11 mouse cellular contexts compared by ENCODE assay signal in genomic region chr12:17658521-17658920, GRCm38 (mm10).
"Had no signal": no experiment of that assay in that cellular context is flagged by ENCODE, and none has a peak within 500 bp of the region (broad histone marks: within the 10 kb centered on the region; RNA-seq: fewer than 3 reads in every experiment).

No protein-coding gene starts in this region.

- H3K27me3 ChIP-seq: limb, embryonic 12.5 days; liver, embryonic 13.5 days; lung, embryonic 15.5 days; midbrain, embryonic 13.5 days had no signal

- H3K9ac ChIP-seq: limb, embryonic 12.5 days; liver, embryonic 13.5 days; liver, postnatal 0 days; lung, embryonic 15.5 days; midbrain, embryonic 13.5 days had no signal

- H3K4me2 ChIP-seq: limb, embryonic 12.5 days; liver, embryonic 13.5 days; lung, embryonic 15.5 days; midbrain, embryonic 13.5 days had no signal

- H3K9me3 ChIP-seq: liver, embryonic 13.5 days; lung, embryonic 15.5 days had no signal

- H3K4me3 ChIP-seq: limb, embryonic 12.5 days; liver, embryonic 13.5 days; lung, embryonic 15.5 days; midbrain, embryonic 13.5 days had no signal

- H3K4me1 ChIP-seq: liver, embryonic 13.5 days had no signal

- DNase-seq: kidney, adult 8-10 months; liver; liver, embryonic 13.5 days; liver, postnatal 0 days; lung, postnatal 14 days; spleen, adult 18-20 months; thymus, adult 18-20 months; thymus, postnatal 14 days had no signal

- H3K36me3 ChIP-seq: limb, embryonic 12.5 days; liver, embryonic 13.5 days; lung, embryonic 15.5 days; midbrain, embryonic 13.5 days had no signal

- ATAC-seq: liver, postnatal 0 days; midbrain, embryonic 13.5 days had no signal

- H3K27ac ChIP-seq: limb, embryonic 12.5 days; liver, embryonic 13.5 days; lung, embryonic 15.5 days; midbrain, embryonic 13.5 days had no signal
